In the genomic region with DNA sequence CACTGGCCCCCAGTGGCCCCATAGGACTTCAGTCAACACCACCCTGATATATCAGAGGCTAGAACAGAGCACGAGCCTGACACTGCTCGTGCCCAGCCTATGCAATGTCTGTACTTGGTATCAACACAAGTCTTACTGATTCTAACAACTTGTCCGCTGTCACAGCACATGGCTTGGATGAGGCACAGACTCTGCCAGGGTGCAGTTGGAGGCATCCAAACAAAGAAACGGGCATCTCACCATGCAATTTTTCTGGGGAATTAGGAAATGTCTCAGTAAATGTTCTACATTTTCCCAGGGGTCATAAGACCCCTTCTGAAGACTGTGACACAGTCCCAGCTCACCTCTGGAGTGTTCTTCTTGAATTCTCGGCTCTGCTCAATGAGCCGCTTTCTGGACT, we compare ENCODE assay signal across 16 mouse cellular contexts.
"Had no signal": no experiment of that assay in that cellular context is flagged by ENCODE, and none has a peak within 500 bp of the region (broad histone marks: within the 10 kb centered on the region; RNA-seq: fewer than 3 reads in every experiment).

No protein-coding gene starts in this region.

- H3K27ac ChIP-seq: neural tube, embryonic 13.5 days; neural tube, embryonic 15.5 days; stomach, embryonic 15.5 days; stomach, postnatal 0 days had no signal

- H3K4me3 ChIP-seq: neural tube, embryonic 13.5 days; neural tube, embryonic 15.5 days; stomach, embryonic 15.5 days had no signal

- H3K27me3 ChIP-seq: neural tube, embryonic 13.5 days; neural tube, embryonic 15.5 days; stomach, embryonic 15.5 days had no signal

- DNase-seq: retina, postnatal 1 day; right cerebral cortex, adult 18-20 months; right cerebral cortex, postnatal 14 days; right cerebral cortex, postnatal 25 days; right cerebral cortex, postnatal 4 days; spleen, adult 18-20 months; thymus, adult 18-20 months; thymus, adult 2 months; thymus, postnatal 14 days; thymus, postnatal 25 days; thymus, postnatal 36 days; thymus, postnatal 4 days had no signal
